Mouse (Mus musculus) brown adipose tissue, adult 24 weeks (tissue): ENCODE measurements around the gene Clca3a1. TPM values are rescaled to one million over a fixed set of nuclear protein-coding genes. Genes with fewer than 3 reads are reported as not detected.

ENCODE experiments used
- polyA plus RNA-seq: library from polyadenylated mRNA; stranded (reverse); fragments of >200 nt; gene quantifications from 2 replicates; pipeline ENCODE4 v1.2.4, GENCODE M21; 2012; ENCODE audit not compliant: missing spikeins, insufficient read depth, insufficient read length

The Clca3a1 gene
- polyA plus RNA-seq, 1 experiment: not detected

Other genes with a start within 250 kb of the Clca3a1 start
- gene Hs2st1, start 190.8 kb downstream of the Clca3a1 start, polyA plus RNA-seq: 4.5 and 7.7 TPM in 2 replicates
- 496 and 573 TPM in 2 replicates for gene Selenof, start 190.7 kb downstream of the Clca3a1 start, polyA plus RNA-seq
- gene Sh3glb1, start 40.6 kb downstream of the Clca3a1 start, polyA plus RNA-seq: 539 and 866 TPM in 2 replicates
- not detected in 2 replicates for gene Clca3a2, start 58.5 kb upstream of the Clca3a1 start, polyA plus RNA-seq
- not detected in 2 replicates for gene Clca3b, start 88.4 kb upstream of the Clca3a1 start, polyA plus RNA-seq
- gene Clca4b, start 171.6 kb upstream of the Clca3a1 start, polyA plus RNA-seq: not detected in 2 replicates
- not detected in 2 replicates for gene Clca4a, start 214.1 kb upstream of the Clca3a1 start, polyA plus RNA-seq